Mouse (Mus musculus): ENCODE results near the gene Gm47985. TPM values are rescaled to one million over a fixed set of nuclear protein-coding genes. Genes with fewer than 3 reads are reported as not detected.
"Not testable (repeated sequence)": the region's sequence is repeated elsewhere in the genome, so short reads cannot be mapped to it uniquely, and the experiment has no call there.

The Gm47985 gene
- polyA plus RNA-seq, 1 experiment from 2014 or later: not detected

DNA sequence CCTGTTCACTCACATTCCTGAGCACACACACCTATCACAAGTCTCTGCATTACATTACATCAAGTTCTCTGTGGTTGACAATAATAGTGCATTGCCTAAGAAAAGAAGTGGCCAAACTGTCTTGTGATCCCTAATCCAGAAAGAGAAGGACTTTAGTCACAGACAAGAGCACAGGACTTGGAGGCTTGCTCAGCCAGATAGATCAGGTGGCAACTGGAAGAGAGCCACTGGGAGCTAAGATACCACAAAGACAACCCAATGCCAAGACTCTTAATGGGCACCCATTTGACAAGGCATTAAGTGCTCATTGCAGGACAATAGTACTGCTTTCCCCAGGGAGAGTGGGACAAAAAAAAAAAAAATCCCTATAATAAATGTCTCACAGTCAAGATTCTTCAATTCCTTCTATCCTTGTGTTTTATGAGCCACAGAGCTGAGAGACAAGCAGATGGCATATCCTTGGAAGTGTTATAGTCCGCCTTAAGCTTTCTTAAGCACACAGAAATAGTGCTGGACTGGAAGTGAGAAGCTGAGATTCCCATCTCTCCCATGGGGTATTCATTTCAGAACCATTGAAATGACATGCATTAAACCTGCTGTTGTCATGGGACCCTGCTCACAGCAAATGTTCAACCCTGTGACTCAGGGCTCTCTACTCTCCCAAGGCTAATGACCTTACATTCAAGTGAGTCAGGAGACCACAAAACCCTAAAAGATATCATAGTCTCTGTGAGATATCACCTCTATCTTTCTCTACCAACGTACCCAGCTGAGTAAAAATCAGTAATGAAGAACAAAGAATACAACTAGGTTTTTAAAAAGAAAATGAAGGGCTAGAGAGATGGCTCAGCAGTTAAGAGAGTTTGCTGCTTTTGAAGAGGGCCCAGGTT lies 10.5 kb upstream of the Gm47985 start:
- H3K4me1 ChIP-seq (ENCODE audit: control insufficient read depth, insufficient read depth, low read length): 0 out of 2 replicates have a peak, but pooled peaks cover 4% of the 10 kb centered on the region
- H3K4me2 ChIP-seq (replicated peaks; ENCODE audit: low read depth, low read length): no peak overlapping the region
- H3K27me3 ChIP-seq (ENCODE audit: control insufficient read depth, insufficient read depth, low read length): no peaks in the 10 kb centered on the region
- ATAC-seq (ENCODE audit: insufficient number of reproducible peaks, insufficient read depth, low FRiP score, low read depth): no peak
- WGBS: 80% methylated on average over 2 of the region's 2 CpGs
- H3K9ac ChIP-seq (replicated peaks; ENCODE audit: low read depth, low read length): no peak overlapping the region
- no peaks in the 10 kb centered on the region for H3K36me3 ChIP-seq (ENCODE audit: control insufficient read depth, insufficient read depth, low read length)
- H3K9me3 ChIP-seq (ENCODE audit: control insufficient read depth, low read depth, low read length): no peaks in the 10 kb centered on the region
- H3K4me3 ChIP-seq (ENCODE audit: low read depth, low read length): no peak overlapping the region
- no peak overlapping the region for H3K27ac ChIP-seq (ENCODE audit: low read length)

- Histone ChIP-seq H3K4me3 (ENCODE audit: low read depth, low read length) (0 out of 2 replicates have a peak overlapping the region, but pooled peaks have one; percentile 6), H3K9me3 (ENCODE audit: control insufficient read depth, low read depth, low read length) (no peaks in the 10 kb centered on the region), H3K4me2 (replicated peaks; ENCODE audit: low read depth, low read length) (peak overlapping the region; percentile 33), H3K36me3 (ENCODE audit: control insufficient read depth, insufficient read depth, low read length) (no peaks in the 10 kb centered on the region), H3K27ac (ENCODE audit: low read length) (no peak overlapping the region), H3K9ac (replicated peaks; ENCODE audit: low read depth, low read length) (no peak overlapping the region), H3K27me3 (ENCODE audit: control insufficient read depth, insufficient read depth, low read length) (no peaks in the 10 kb centered on the region), H3K4me1 (ENCODE audit: control insufficient read depth, insufficient read depth, low read length) (no peaks in the 10 kb centered on the region)
- ATAC-seq (ENCODE audit: insufficient number of reproducible peaks, insufficient read depth, low FRiP score, low read depth): peak; percentile 91
- WGBS: 13% methylated on average over 10 of the region's 10 CpGs
These were observed 5.1 kb upstream of the Gm47985 start for GRCm38 (mm10) chr1:151177030-151177936.

GRCm38 (mm10) chr1:151177937-151178271 lies 4.4 kb upstream of the Gm47985 start:
- H3K9ac ChIP-seq (replicated peaks; ENCODE audit: low read depth, low read length): no peak overlapping the region
- H3K27me3 ChIP-seq (ENCODE audit: control insufficient read depth, insufficient read depth, low read length): no peaks in the 10 kb centered on the region
- WGBS: 13% methylated on average over 4 of the region's 4 CpGs
- H3K4me1 ChIP-seq (ENCODE audit: control insufficient read depth, insufficient read depth, low read length): no peaks in the 10 kb centered on the region
- ATAC-seq (ENCODE audit: insufficient number of reproducible peaks, insufficient read depth, low FRiP score, low read depth): peak; percentile 10; the same call in 1 of the 2 replicates
- H3K27ac ChIP-seq (ENCODE audit: low read length): no peak overlapping the region
- peak overlapping the region; percentile 33 for H3K4me2 ChIP-seq (replicated peaks; ENCODE audit: low read depth, low read length)
- no peaks in the 10 kb centered on the region for H3K9me3 ChIP-seq (ENCODE audit: control insufficient read depth, low read depth, low read length)
- no peaks in the 10 kb centered on the region for H3K36me3 ChIP-seq (ENCODE audit: control insufficient read depth, insufficient read depth, low read length)
- H3K4me3 ChIP-seq (ENCODE audit: low read depth, low read length): 0 out of 2 replicates have a peak overlapping the region, but pooled peaks have one; percentile 6

DNA sequence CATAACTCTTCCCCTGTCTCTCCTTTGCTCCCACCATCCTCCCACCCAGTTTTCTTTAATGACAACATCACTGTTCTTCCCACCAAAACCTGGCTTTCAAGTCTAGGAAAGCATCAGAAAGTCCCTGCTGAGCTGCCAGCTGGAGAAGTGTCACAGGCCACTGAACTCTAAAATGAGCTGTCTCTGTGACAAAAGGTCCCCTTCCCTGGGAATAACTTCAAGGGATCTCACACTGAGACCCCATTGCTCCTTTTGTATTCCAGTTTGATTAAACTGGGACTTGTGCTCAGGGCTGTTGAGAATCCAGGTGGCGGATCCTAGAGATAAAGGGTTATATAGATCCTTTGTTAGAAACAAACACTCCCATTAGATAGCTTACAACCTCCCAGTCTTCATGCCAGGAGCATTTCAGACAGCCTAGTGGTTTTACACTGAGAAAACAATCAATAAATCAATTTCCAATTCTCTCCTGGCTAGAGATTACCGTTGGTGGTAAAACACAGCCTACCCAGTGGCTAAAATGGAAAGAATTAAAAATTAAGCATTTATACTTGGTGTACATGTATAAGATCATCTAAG lies 3.7 kb upstream of the Gm47985 start:
- no peak for ATAC-seq (ENCODE audit: insufficient number of reproducible peaks, insufficient read depth, low FRiP score, low read depth)
- Histone ChIP-seq H3K4me3 (ENCODE audit: low read depth, low read length) (no peak overlapping the region), H3K4me2 (replicated peaks; ENCODE audit: low read depth, low read length) (no peak overlapping the region), H3K9ac (replicated peaks; ENCODE audit: low read depth, low read length) (no peak overlapping the region), H3K27me3 (ENCODE audit: control insufficient read depth, insufficient read depth, low read length) (no peaks in the 10 kb centered on the region), H3K9me3 (ENCODE audit: control insufficient read depth, low read depth, low read length) (no peaks in the 10 kb centered on the region), H3K27ac (ENCODE audit: low read length) (no peak overlapping the region), H3K36me3 (ENCODE audit: control insufficient read depth, insufficient read depth, low read length) (no peaks in the 10 kb centered on the region), H3K4me1 (ENCODE audit: control insufficient read depth, insufficient read depth, low read length) (no peaks in the 10 kb centered on the region)
- WGBS: 49% methylated on average over 2 of the region's 2 CpGs

- Histone ChIP-seq H3K9ac (replicated peaks; ENCODE audit: low read depth, low read length) (no peak overlapping the region), H3K27ac (ENCODE audit: low read length) (no peak overlapping the region), H3K4me1 (ENCODE audit: control insufficient read depth, insufficient read depth, low read length) (no peaks in the 10 kb centered on the region), H3K4me3 (ENCODE audit: low read depth, low read length) (no peak overlapping the region), H3K9me3 (ENCODE audit: control insufficient read depth, low read depth, low read length) (no peaks in the 10 kb centered on the region), H3K4me2 (replicated peaks; ENCODE audit: low read depth, low read length) (no peak overlapping the region), H3K36me3 (ENCODE audit: control insufficient read depth, insufficient read depth, low read length) (no peaks in the 10 kb centered on the region), H3K27me3 (ENCODE audit: control insufficient read depth, insufficient read depth, low read length) (no peaks in the 10 kb centered on the region)
- ATAC-seq (ENCODE audit: insufficient number of reproducible peaks, insufficient read depth, low FRiP score, low read depth): no peak
- 86% methylated on average over 2 of the region's 2 CpGs for WGBS
These were observed 2.2 kb upstream of the Gm47985 start for GRCm38 (mm10) chr1:151180167-151180566.

GRCm38 (mm10) chr1:151186186-151186585 lies 3.8 kb downstream of the Gm47985 start:
- not testable (repeated sequence) for H3K9me3 ChIP-seq (ENCODE audit: control insufficient read depth, low read depth, low read length); H3K36me3 ChIP-seq (ENCODE audit: control insufficient read depth, insufficient read depth, low read length); H3K27ac ChIP-seq (ENCODE audit: low read length); H3K4me3 ChIP-seq (ENCODE audit: low read depth, low read length); H3K9ac ChIP-seq (replicated peaks; ENCODE audit: low read depth, low read length); H3K4me1 ChIP-seq (ENCODE audit: control insufficient read depth, insufficient read depth, low read length); H3K27me3 ChIP-seq (ENCODE audit: control insufficient read depth, insufficient read depth, low read length); ATAC-seq (ENCODE audit: insufficient number of reproducible peaks, insufficient read depth, low FRiP score, low read depth); H3K4me2 ChIP-seq (replicated peaks; ENCODE audit: low read depth, low read length)
- whole genome bisulfite sequencing: 79% methylated on average over 3 of the region's 3 CpGs

GRCm38 (mm10) chr1:151186879-151187424 lies 4.6 kb downstream of the Gm47985 start:
- H3K27me3 ChIP-seq (ENCODE audit: control insufficient read depth, insufficient read depth, low read length); H3K9ac ChIP-seq (replicated peaks; ENCODE audit: low read depth, low read length); H3K4me1 ChIP-seq (ENCODE audit: control insufficient read depth, insufficient read depth, low read length); H3K4me2 ChIP-seq (replicated peaks; ENCODE audit: low read depth, low read length); H3K27ac ChIP-seq (ENCODE audit: low read length); H3K4me3 ChIP-seq (ENCODE audit: low read depth, low read length); H3K36me3 ChIP-seq (ENCODE audit: control insufficient read depth, insufficient read depth, low read length); H3K9me3 ChIP-seq (ENCODE audit: control insufficient read depth, low read depth, low read length); ATAC-seq (ENCODE audit: insufficient number of reproducible peaks, insufficient read depth, low FRiP score, low read depth): not testable (repeated sequence)
- 80% methylated on average over 4 of the region's 4 CpGs for WGBS

- H3K4me1 ChIP-seq (ENCODE audit: control insufficient read depth, insufficient read depth, low read length): no peaks in the 10 kb centered on the region
- H3K9me3 ChIP-seq (ENCODE audit: control insufficient read depth, low read depth, low read length): no peaks in the 10 kb centered on the region
- H3K27ac ChIP-seq (ENCODE audit: low read length): no peak overlapping the region
- WGBS: 87% methylated on average over 4 of the region's 4 CpGs
- H3K27me3 ChIP-seq (ENCODE audit: control insufficient read depth, insufficient read depth, low read length): no peaks in the 10 kb centered on the region
- no peaks in the 10 kb centered on the region for H3K36me3 ChIP-seq (ENCODE audit: control insufficient read depth, insufficient read depth, low read length)
- no peak overlapping the region for H3K4me2 ChIP-seq (replicated peaks; ENCODE audit: low read depth, low read length)
- no peak for ATAC-seq (ENCODE audit: insufficient number of reproducible peaks, insufficient read depth, low FRiP score, low read depth)
- no peak overlapping the region for H3K9ac ChIP-seq (replicated peaks; ENCODE audit: low read depth, low read length)
- no peak overlapping the region for H3K4me3 ChIP-seq (ENCODE audit: low read depth, low read length)
These were observed 6.1 kb downstream of the Gm47985 start for GRCm38 (mm10) chr1:151188469-151188868.

All from stomach, embryonic 14.5 days (tissue).